Mouse (Mus musculus): Measurements from ENCODE around the gene Prkd2.

Gene Prkd2

GRCm38 (mm10) chr7:16859902-16860651 is 17.4 kb downstream of the Prkd2 start:
- peak; percentile 84 for DNase-seq (ENCODE audit: low read depth, low spot score)

- no peak for DNase-seq (ENCODE audit: low read depth, low spot score)
These were observed 24.8 kb downstream of the Prkd2 start for GRCm38 (mm10) chr7:16867488-16867887.

- DNase-seq (ENCODE audit: low read depth, low spot score), result peak; percentile 91
These were observed 26.8 kb downstream of the Prkd2 start for GRCm38 (mm10) chr7:16869497-16869896.

GRCm38 (mm10) chr7:16871600-16871999 is 28.9 kb downstream of the Prkd2 start:
- DNase-seq (ENCODE audit: low read depth, low spot score), result peak; percentile 55

- DNase-seq (ENCODE audit: low read depth, low spot score), result no peak
These were observed 29.8 kb downstream of the Prkd2 start for GRCm38 (mm10) chr7:16872478-16872877.

- no peak for DNase-seq (ENCODE audit: low read depth, low spot score)
These were observed 30.7 kb downstream of the Prkd2 start for GRCm38 (mm10) chr7:16873392-16873791.

GRCm38 (mm10) chr7:16874190-16874589 is 31.5 kb downstream of the Prkd2 start:
- DNase-seq (ENCODE audit: low read depth, low spot score), result peak; percentile 92

- peak; percentile 100 for DNase-seq (ENCODE audit: low read depth, low spot score)
These were observed 32.1 kb downstream of the Prkd2 start for GRCm38 (mm10) chr7:16874756-16875309.

GRCm38 (mm10) chr7:16875310-16875325 is 32.4 kb downstream of the Prkd2 start, which contains the start of gene Dact3:
Gene Dact3 (plus strand): TSS chr7:16875317.
- DNase-seq (ENCODE audit: low read depth, low spot score), result no peak

- no peak for DNase-seq (ENCODE audit: low read depth, low spot score)
These were observed 32.6 kb downstream of the Prkd2 start for GRCm38 (mm10) chr7:16875326-16875725.

GRCm38 (mm10) chr7:16876006-16876405 is 33.3 kb downstream of the Prkd2 start:
- no peak for DNase-seq (ENCODE audit: low read depth, low spot score)

GRCm38 (mm10) chr7:16876608-16877007 is 33.9 kb downstream of the Prkd2 start:
- DNase-seq (ENCODE audit: low read depth, low spot score), result peak; percentile 65

- no peak for DNase-seq (ENCODE audit: low read depth, low spot score)
These were observed 35.0 kb downstream of the Prkd2 start for GRCm38 (mm10) chr7:16877717-16878116.

- DNase-seq (ENCODE audit: low read depth, low spot score), result peak; percentile 82
These were observed 37.3 kb downstream of the Prkd2 start for GRCm38 (mm10) chr7:16879796-16880547.

GRCm38 (mm10) chr7:16880615-16881014 is 37.9 kb downstream of the Prkd2 start:
- no peak for DNase-seq (ENCODE audit: low read depth, low spot score)

GRCm38 (mm10) chr7:16883162-16883561 is 40.5 kb downstream of the Prkd2 start:
- no peak for DNase-seq (ENCODE audit: low read depth, low spot score)

- no peak for DNase-seq (ENCODE audit: low read depth, low spot score)
These were observed 41.6 kb downstream of the Prkd2 start for GRCm38 (mm10) chr7:16884334-16884733.

- DNase-seq (ENCODE audit: low read depth, low spot score), result peak; percentile 87
These were observed 42.6 kb downstream of the Prkd2 start for GRCm38 (mm10) chr7:16885271-16885776.

- peak; percentile 62 for DNase-seq (ENCODE audit: low read depth, low spot score)
These were observed 43.2 kb downstream of the Prkd2 start for GRCm38 (mm10) chr7:16885905-16886304.

GRCm38 (mm10) chr7:16890536-16890935 is 47.8 kb downstream of the Prkd2 start:
- no peak for DNase-seq (ENCODE audit: low read depth, low spot score)

GRCm38 (mm10) chr7:16890944-16891343 is 48.2 kb downstream of the Prkd2 start:
- peak; percentile 60 for DNase-seq (ENCODE audit: low read depth, low spot score)

- DNase-seq (ENCODE audit: low read depth, low spot score), result peak; percentile 94
These were observed 49.1 kb downstream of the Prkd2 start, which contains the start of gene Gng8 for GRCm38 (mm10) chr7:16891641-16892351. Gene Gng8 (plus strand): TSS chr7:16891786.
